Mouse (Mus musculus): ENCODE results near the gene Gsto2.

DNA sequence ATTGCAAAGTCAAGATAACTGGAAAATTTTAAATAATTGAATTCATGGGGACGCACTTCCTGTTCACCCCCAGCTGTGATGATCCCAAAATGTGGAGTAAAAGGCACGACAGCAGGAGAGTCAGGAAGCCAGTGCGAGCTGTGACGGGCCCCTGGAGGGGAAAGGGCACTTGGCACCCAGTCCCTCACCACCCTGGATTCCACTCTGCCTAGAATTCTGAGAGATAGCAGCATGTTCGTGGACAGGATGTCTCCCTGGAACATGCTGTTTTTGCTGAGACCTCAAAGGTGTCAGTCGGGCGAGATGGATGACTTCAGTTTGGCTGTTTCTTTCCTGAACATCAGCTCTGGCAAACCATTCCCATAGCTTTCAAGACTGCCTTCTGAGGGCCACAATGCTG, 60.5 kb downstream of the Gsto2 start:
- TF ChIP-seq POLR2A (IDR thresholded peaks at IDR 0.05; ENCODE audit: borderline replicate concordance, extremely low read depth, insufficient read depth, insufficient read length, poor library complexity, severe bottlenecking) = no peak
- no peak for TF ChIP-seq CTCF (IDR thresholded peaks at IDR 0.05; ENCODE audit: borderline replicate concordance, extremely low read depth, insufficient read depth, insufficient read length)
